Mouse (Mus musculus): ENCODE data around the gene Ctdsp1. TPM values are rescaled to one million over a fixed set of nuclear protein-coding genes. Genes with fewer than 3 reads are reported as not detected.

Ctdsp1 gene
- polyA plus RNA-seq, 1 experiment, result 123 TPM

DNA sequence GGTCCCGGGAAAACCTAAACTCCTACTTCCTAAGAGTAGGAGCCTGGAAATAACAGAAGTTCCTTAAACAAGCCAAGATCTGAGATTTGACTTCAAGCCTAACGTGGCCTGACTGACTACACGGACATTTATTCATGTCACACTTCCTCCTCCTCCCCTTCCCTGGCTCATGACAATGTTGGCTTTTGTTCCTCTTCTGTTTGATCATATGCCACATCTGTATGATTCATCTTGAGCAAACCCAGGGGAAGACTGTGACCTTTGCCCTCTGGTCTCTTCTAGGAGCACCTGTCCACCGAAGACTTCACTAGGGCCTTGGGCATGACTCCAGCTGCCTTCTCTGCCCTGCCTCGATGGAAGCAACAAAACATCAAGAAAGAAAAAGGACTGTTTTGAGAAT lies 43.3 kb downstream of the Ctdsp1 start:
- Histone ChIP-seq H3K27ac (ENCODE audit: insufficient read depth, low read depth, low read length) (peak overlapping the region; percentile 77), H3K4me3 (ENCODE audit: insufficient read depth, low read length) (no peak overlapping the region), H3K4me1 (ENCODE audit: control insufficient read depth, insufficient read depth, low read length) (peaks cover 46% of the 10 kb centered on the region)
- TF ChIP-seq POLR2A (IDR thresholded peaks at IDR 0.05; ENCODE audit: borderline replicate concordance, low read depth, low read length), result no peak
- no peak for TF ChIP-seq CTCF (IDR thresholded peaks at IDR 0.05; ENCODE audit: low read depth, low read length)

DNA sequence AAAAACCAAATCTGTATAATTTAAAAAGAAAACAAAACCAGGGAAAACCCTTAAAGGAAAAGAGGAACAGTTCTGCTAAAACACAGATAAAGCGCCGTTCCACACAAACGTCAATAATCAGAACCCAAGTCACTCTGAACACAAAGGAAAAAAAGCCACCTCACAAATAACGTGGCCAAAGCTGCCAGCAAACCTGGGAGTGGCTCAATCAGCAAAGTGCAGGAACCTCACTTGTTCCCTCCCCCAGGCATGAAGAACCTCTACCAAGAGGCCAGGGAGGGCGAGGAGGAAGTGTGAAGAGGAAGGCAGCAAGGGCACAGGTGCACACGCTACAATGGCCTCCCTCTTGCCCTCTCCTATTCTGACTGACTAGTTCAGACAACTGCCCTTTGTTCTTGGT lies 44.3 kb downstream of the Ctdsp1 start:
- Histone ChIP-seq H3K4me3 (ENCODE audit: insufficient read depth, low read length) (no peak overlapping the region), H3K27ac (ENCODE audit: insufficient read depth, low read depth, low read length) (peak overlapping the region; percentile 67), H3K4me1 (ENCODE audit: control insufficient read depth, insufficient read depth, low read length) (peaks cover 49% of the 10 kb centered on the region)
- TF ChIP-seq CTCF (IDR thresholded peaks at IDR 0.05; ENCODE audit: low read depth, low read length) (no peak), POLR2A (IDR thresholded peaks at IDR 0.05; ENCODE audit: borderline replicate concordance, low read depth, low read length) (no peak)

DNA sequence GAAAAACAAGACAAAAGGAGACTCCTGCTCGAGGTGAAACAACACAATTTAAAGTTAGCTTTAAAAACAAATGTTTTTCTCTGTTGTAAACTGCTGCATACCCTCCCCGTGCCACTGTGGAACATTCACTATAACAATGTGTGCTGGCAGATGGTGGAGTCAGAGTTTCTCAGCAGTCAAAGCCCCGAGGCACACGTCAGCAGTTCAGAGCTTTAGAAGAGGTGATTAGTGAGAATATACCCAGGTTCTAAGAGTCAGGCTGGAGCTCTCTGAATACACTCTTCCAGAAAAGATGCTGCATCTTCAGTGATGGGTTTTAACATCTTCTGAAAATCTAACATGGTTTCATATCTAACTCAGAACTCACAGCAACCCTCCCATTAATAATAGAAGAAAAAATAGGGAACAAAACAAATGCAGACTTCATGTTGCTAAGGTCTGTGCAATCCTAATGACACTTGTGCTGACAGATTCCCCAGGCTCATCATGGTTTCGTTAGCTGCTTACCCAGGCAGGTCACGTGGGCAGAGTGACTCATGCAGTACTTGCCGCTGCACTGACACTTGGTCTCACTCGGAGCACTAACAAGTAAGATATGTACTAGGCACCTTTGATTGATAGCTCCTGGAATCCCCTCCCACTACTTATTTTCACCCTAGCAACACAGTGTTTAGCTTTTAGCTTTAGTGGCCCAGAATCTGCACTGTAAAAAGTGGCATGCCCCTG lies 46.6 kb downstream of the Ctdsp1 start:
- peaks cover 49% of the 10 kb centered on the region for H3K4me1 ChIP-seq (ENCODE audit: control insufficient read depth, insufficient read depth, low read length)
- TF ChIP-seq POLR2A (IDR thresholded peaks at IDR 0.05; ENCODE audit: borderline replicate concordance, low read depth, low read length), result no peak
- no peak for TF ChIP-seq CTCF (IDR thresholded peaks at IDR 0.05; ENCODE audit: low read depth, low read length)
- H3K27ac ChIP-seq (ENCODE audit: insufficient read depth, low read depth, low read length), result peak overlapping the region; percentile 78
- no peak overlapping the region for H3K4me3 ChIP-seq (ENCODE audit: insufficient read depth, low read length)

DNA sequence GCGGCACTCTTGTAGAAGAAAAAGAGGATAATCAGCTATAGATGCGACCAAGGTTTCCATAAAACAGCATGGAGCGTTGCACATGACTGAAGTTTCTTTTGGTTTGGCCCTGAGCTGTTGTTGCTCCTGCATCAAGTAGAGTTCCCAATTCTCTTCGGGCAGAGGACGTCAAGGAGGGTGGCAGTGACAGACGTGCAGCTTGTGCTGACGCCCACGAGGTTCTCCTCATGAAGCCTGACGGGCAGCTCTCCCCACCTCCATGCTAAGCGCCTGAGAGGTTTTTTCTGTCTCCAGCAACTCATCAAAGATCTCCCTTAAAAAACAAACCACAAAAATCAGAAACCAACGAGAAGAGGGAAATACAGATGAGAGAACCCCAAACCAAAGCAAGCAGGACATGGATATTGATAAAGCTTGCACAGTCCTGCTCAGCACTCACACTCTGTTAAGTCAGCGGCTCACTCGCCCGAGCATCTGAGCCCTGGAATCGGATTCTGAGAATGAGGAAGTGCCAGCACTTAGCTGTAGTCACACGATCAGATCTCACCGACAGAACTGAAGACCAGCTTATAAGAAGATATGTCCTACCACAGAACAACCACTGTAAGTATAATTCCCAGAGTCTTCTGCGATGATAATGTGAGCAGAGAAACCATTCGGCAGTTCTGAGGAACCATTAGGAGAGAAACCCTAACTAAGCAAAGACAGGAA lies 48.0 kb downstream of the Ctdsp1 start:
- Histone ChIP-seq H3K27ac (ENCODE audit: insufficient read depth, low read depth, low read length) (peak overlapping the region; percentile 61), H3K4me1 (ENCODE audit: control insufficient read depth, insufficient read depth, low read length) (peaks cover 44% of the 10 kb centered on the region), H3K4me3 (ENCODE audit: insufficient read depth, low read length) (no peak overlapping the region)
- TF ChIP-seq CTCF (IDR thresholded peaks at IDR 0.05; ENCODE audit: low read depth, low read length), result no peak
- no peak for TF ChIP-seq POLR2A (IDR thresholded peaks at IDR 0.05; ENCODE audit: borderline replicate concordance, low read depth, low read length)

DNA sequence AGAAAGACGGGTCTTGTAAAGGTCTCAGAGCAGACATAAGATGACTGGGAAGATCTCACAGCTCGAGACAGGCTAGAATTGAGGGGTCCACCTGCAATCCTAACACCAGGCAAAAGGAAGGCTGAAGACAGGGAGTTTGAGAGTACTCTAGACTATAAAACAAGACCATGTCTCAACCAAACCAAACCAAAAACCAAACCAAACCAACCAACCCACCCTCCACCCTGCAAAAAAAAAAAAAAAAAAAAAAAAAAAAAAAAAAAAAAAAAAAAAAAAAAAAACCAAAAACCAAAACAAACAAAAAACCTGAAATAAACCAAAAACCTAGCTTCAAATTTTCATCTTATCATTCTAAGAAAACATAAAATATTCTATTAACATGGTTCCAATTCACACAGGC lies 53.2 kb downstream of the Ctdsp1 start:
- TF ChIP-seq POLR2A (IDR thresholded peaks at IDR 0.05; ENCODE audit: borderline replicate concordance, low read depth, low read length) (no peak), CTCF (IDR thresholded peaks at IDR 0.05; ENCODE audit: low read depth, low read length) (no peak)
- Histone ChIP-seq H3K4me3 (ENCODE audit: insufficient read depth, low read length) (no peak overlapping the region), H3K27ac (ENCODE audit: insufficient read depth, low read depth, low read length) (no peak overlapping the region), H3K4me1 (ENCODE audit: control insufficient read depth, insufficient read depth, low read length) (peaks cover 4% of the 10 kb centered on the region)

Other genes with a start within 250 kb of the Ctdsp1 start
- gene Cxcr2, start 237.5 kb upstream of the Ctdsp1 start, polyA plus RNA-seq (2012; ENCODE audit: insufficient read depth, insufficient read length, missing spikeins), result not detected in 2 replicates
- gene Cxcr1, start 196.9 kb upstream of the Ctdsp1 start, polyA plus RNA-seq (2012; ENCODE audit: insufficient read depth, insufficient read length, missing spikeins), result not detected in 2 replicates
- 973 and 974 TPM in 2 replicates for gene Arpc2, start 155.4 kb upstream of the Ctdsp1 start, polyA plus RNA-seq (2012; ENCODE audit: insufficient read depth, insufficient read length, missing spikeins)
- not detected in 2 replicates for gene Gpbar1, start 113.0 kb upstream of the Ctdsp1 start, polyA plus RNA-seq (2012; ENCODE audit: insufficient read depth, insufficient read length, missing spikeins)
- gene Aamp, start 106.8 kb upstream of the Ctdsp1 start, polyA plus RNA-seq (2012; ENCODE audit: insufficient read depth, insufficient read length, missing spikeins), result 104 and 124 TPM in 2 replicates
- 37.6 and 37.8 TPM in 2 replicates for gene Pnkd, start 106.6 kb upstream of the Ctdsp1 start, polyA plus RNA-seq (2012; ENCODE audit: insufficient read depth, insufficient read length, missing spikeins)
- 73.6 and 74.7 TPM in 2 replicates for gene Tmbim1, start 85.9 kb upstream of the Ctdsp1 start, polyA plus RNA-seq (2012; ENCODE audit: insufficient read depth, insufficient read length, missing spikeins)
- 0.60 and 0.76 TPM in 2 replicates for gene Catip, start 29.4 kb upstream of the Ctdsp1 start, polyA plus RNA-seq (2012; ENCODE audit: insufficient read depth, insufficient read length, missing spikeins)
- gene Slc11a1, start 16.3 kb upstream of the Ctdsp1 start, polyA plus RNA-seq (2012; ENCODE audit: insufficient read depth, insufficient read length, missing spikeins), result 539 and 588 TPM in 2 replicates
- gene Vil1, start 17.9 kb downstream of the Ctdsp1 start, polyA plus RNA-seq (2012; ENCODE audit: insufficient read depth, insufficient read length, missing spikeins), result not detected in 2 replicates
- gene Cnot9, start 114.5 kb downstream of the Ctdsp1 start, polyA plus RNA-seq (2012; ENCODE audit: insufficient read depth, insufficient read length, missing spikeins), result 27.2 and 30.0 TPM in 2 replicates
- not detected in 2 replicates for gene Plcd4, start 151.4 kb downstream of the Ctdsp1 start, polyA plus RNA-seq (2012; ENCODE audit: insufficient read depth, insufficient read length, missing spikeins)
- 8.8 and 9.0 TPM in 2 replicates for gene Usp37, start 152.8 kb downstream of the Ctdsp1 start, polyA plus RNA-seq (2012; ENCODE audit: insufficient read depth, insufficient read length, missing spikeins)
- gene Zfp142, start 196.7 kb downstream of the Ctdsp1 start, polyA plus RNA-seq (2012; ENCODE audit: insufficient read depth, insufficient read length, missing spikeins), result 7.2 and 8.7 TPM in 2 replicates
- 9.8 and 10.3 TPM in 2 replicates for gene Bcs1l, start 196.8 kb downstream of the Ctdsp1 start, polyA plus RNA-seq (2012; ENCODE audit: insufficient read depth, insufficient read length, missing spikeins)
- 39.0 and 51.0 TPM in 2 replicates for gene Rnf25, start 209.9 kb downstream of the Ctdsp1 start, polyA plus RNA-seq (2012; ENCODE audit: insufficient read depth, insufficient read length, missing spikeins)
- 2.8 and 3.0 TPM in 2 replicates for gene Stk36, start 209.9 kb downstream of the Ctdsp1 start, polyA plus RNA-seq (2012; ENCODE audit: insufficient read depth, insufficient read length, missing spikeins)

Data from bone marrow macrophage, adult 2 months (primary cell).